Mouse (Mus musculus): Measurements from ENCODE around the gene Spam1.

Spam1 gene

GRCm38 (mm10) chr6:24790888-24791287, at the start of gene Spam1:
TSS of gene Spam1 (plus strand) at chr6:24791188.
- no peak for DNase-seq (ENCODE audit: low read depth, low spot score)

- no peak for DNase-seq (ENCODE audit: low read depth, low spot score)
Measured at GRCm38 (mm10) chr6:24748029-24748428, 43.0 kb upstream of the Spam1 start, which contains the start of gene Hyal4. TSS of gene Hyal4 (plus strand) at chr6:24748329.

GRCm38 (mm10) chr6:24759281-24759680, 31.7 kb upstream of the Spam1 start:
- no peak for DNase-seq (ENCODE audit: low read depth, low spot score)

- no peak for DNase-seq (ENCODE audit: low read depth, low spot score)
Measured at GRCm38 (mm10) chr6:24766261-24766660, 24.7 kb upstream of the Spam1 start.

- DNase-seq (ENCODE audit: low read depth, low spot score), result no peak
Measured at GRCm38 (mm10) chr6:24779182-24779581, 11.8 kb upstream of the Spam1 start.

GRCm38 (mm10) chr6:24822070-24822469, 31.1 kb downstream of the Spam1 start:
- no peak for DNase-seq (ENCODE audit: low read depth, low spot score)

Measured in 3T3-L1 (cell line).